Comparison of ENCODE assay signal across 7 mouse cellular contexts in genomic region chr5:143000654-143001500, GRCm38 (mm10). TPM values are rescaled to one million over a fixed set of nuclear protein-coding genes. Genes with fewer than 3 reads are reported as not detected.
DNase-seq lines count a peak whose midpoint lies in the region; ATAC-seq lines count a peak whose summit lies in the region.

No protein-coding gene starts in this region.

- H3K4me3 ChIP-seq in heart, embryonic 12.5 days = no peak overlapping the region

- peak overlapping the region; percentile 47 for H3K9ac ChIP-seq in heart, embryonic 12.5 days

- peak; percentile 58 for DNase-seq in R1 (ENCODE audit: low read depth, low spot score)
- peak; percentile 74 for DNase-seq in embryo, embryonic 10 days (ENCODE audit: low spot score)
- DNase-seq in kidney, postnatal 14 days = peak; percentile 69
- peak; percentile 67 for DNase-seq in lung, postnatal 10 days
- peak; percentile 17 for DNase-seq in thymus, postnatal 25 days
- no peak for DNase-seq in adrenal gland, adult 2 months

- peak overlapping the region; percentile 29 for H3K4me2 ChIP-seq in heart, embryonic 12.5 days

- H3K27me3 ChIP-seq in heart, embryonic 12.5 days (replicated peaks) = no peaks in the 10 kb centered on the region

- peak overlapping the region; percentile 87 for H3K27ac ChIP-seq in heart, embryonic 12.5 days (ENCODE audit: poor library complexity, severe bottlenecking)

- no peaks in the 10 kb centered on the region for H3K9me3 ChIP-seq in heart, embryonic 12.5 days (replicated peaks)

- peak; percentile 56; the same call in 1 of the 2 replicates for ATAC-seq in heart, embryonic 12.5 days (ENCODE audit: insufficient number of reproducible peaks, low FRiP score)

- WGBS in heart, embryonic 12.5 days = 43% methylated on average over 9 of the region's 9 CpGs

- H3K4me1 ChIP-seq in heart, embryonic 12.5 days (replicated peaks) = peaks cover 52% of the 10 kb centered on the region

- H3K36me3 ChIP-seq in heart, embryonic 12.5 days = peaks cover 12% of the 10 kb centered on the region

RNA-seq across cellular contexts. Expression of gene Fscn1, which starts 40.7 kb away (rescaled TPM):
- polyA plus RNA-seq in heart, embryonic 12.5 days (2016; fragmentation: Nextera tagmentation; extraction: Ambion mirVana) = 201 and 205 TPM in 2 replicates
- total RNA-seq in adrenal gland, adult 2 months (2021) = 10 to 100 TPM; 24.6 to 42.9 TPM
- 129 and 134 TPM in 2 replicates for polyA plus RNA-seq in adrenal gland, adult 2 months (2012; rRNA removed)
